Comparison of ENCODE assay signal across 9 mouse cellular contexts in genomic region chr5:93024754-93025280, GRCm38 (mm10). TPM values are rescaled to one million over a fixed set of nuclear protein-coding genes. Genes with fewer than 3 reads are reported as not detected.
DNase-seq lines count a peak whose midpoint lies in the region; ATAC-seq lines count a peak whose summit lies in the region.
"Had no signal": no experiment of that assay in that cellular context is flagged by ENCODE, and none has a peak within 500 bp of the region (broad histone marks: within the 10 kb centered on the region; RNA-seq: fewer than 3 reads in every experiment).

No protein-coding gene starts in this region.

- no peak overlapping the region for H3K9ac ChIP-seq in liver, embryonic 16.5 days (ENCODE audit: low read depth, low read length)
- H3K9ac ChIP-seq in liver, embryonic 12.5 days, result no peak overlapping the region
- H3K9ac ChIP-seq in embryonic facial prominence, embryonic 14.5 days (ENCODE audit: low read depth, low read length), result no peak overlapping the region
- no peak overlapping the region for H3K9ac ChIP-seq in neural tube, embryonic 15.5 days (replicated peaks)
- H3K9ac ChIP-seq in midbrain, embryonic 14.5 days (replicated peaks; ENCODE audit: low read length), result no peak overlapping the region
- H3K9ac ChIP-seq: midbrain, embryonic 15.5 days had no signal

- DNase-seq in embryonic facial prominence, embryonic 14.5 days (ENCODE audit: low spot score), result peak; percentile 83
- DNase-seq in kidney, adult 8-10 months, result peak; percentile 89 to 91
- DNase-seq in cerebellum, adult 11-12 months, result no peak
- DNase-seq in left cerebral cortex, adult 11 months (ENCODE audit: low spot score), result no peak
- DNase-seq in midbrain, embryonic 14.5 days, result no peak

- no peaks in the 10 kb centered on the region for H3K27me3 ChIP-seq in liver, embryonic 16.5 days (ENCODE audit: control insufficient read depth, insufficient read depth, low read depth, low read length)
- H3K27me3 ChIP-seq in liver, embryonic 12.5 days (replicated peaks), result no peaks in the 10 kb centered on the region
- no peaks in the 10 kb centered on the region for H3K27me3 ChIP-seq in embryonic facial prominence, embryonic 14.5 days (replicated peaks; ENCODE audit: control insufficient read depth, insufficient read depth, low read length)
- H3K27me3 ChIP-seq in neural tube, embryonic 15.5 days (replicated peaks), result no peaks in the 10 kb centered on the region
- H3K27me3 ChIP-seq in midbrain, embryonic 14.5 days (ENCODE audit: control insufficient read depth, insufficient read depth, low read length), result no peaks in the 10 kb centered on the region
- H3K27me3 ChIP-seq: midbrain, embryonic 15.5 days had no signal

- peak overlapping the region; percentile 26; the same call in 1 of the 2 replicates for H3K27ac ChIP-seq in liver, embryonic 16.5 days (ENCODE audit: low read length)
- H3K27ac ChIP-seq in liver, embryonic 12.5 days, result no peak overlapping the region
- peak overlapping the region; percentile 45; the same call in 1 of the 2 replicates for H3K27ac ChIP-seq in embryonic facial prominence, embryonic 14.5 days (replicated peaks; ENCODE audit: low read depth, low read length)
- H3K27ac ChIP-seq in neural tube, embryonic 15.5 days (replicated peaks), result peak overlapping the region; percentile 18; the same call in 1 of the 2 replicates
- no peak overlapping the region for H3K27ac ChIP-seq in midbrain, embryonic 14.5 days (replicated peaks; ENCODE audit: low read depth, low read length)
- H3K27ac ChIP-seq: midbrain, embryonic 15.5 days had no signal

- peaks cover 5% of the 10 kb centered on the region; the same call in 1 of the 2 replicates for H3K4me1 ChIP-seq in liver, embryonic 16.5 days (ENCODE audit: control insufficient read depth, low read depth, low read length)
- no peaks in the 10 kb centered on the region for H3K4me1 ChIP-seq in liver, embryonic 12.5 days
- H3K4me1 ChIP-seq in embryonic facial prominence, embryonic 14.5 days (ENCODE audit: control insufficient read depth, insufficient read depth, low read length), result peaks cover 26% of the 10 kb centered on the region; the same call in 1 of the 2 replicates
- 0 out of 2 replicates have a peak, but pooled peaks cover 6% of the 10 kb centered on the region for H3K4me1 ChIP-seq in neural tube, embryonic 15.5 days
- no peaks in the 10 kb centered on the region for H3K4me1 ChIP-seq in midbrain, embryonic 14.5 days (ENCODE audit: control insufficient read depth, insufficient read depth, low read length)
- H3K4me1 ChIP-seq: midbrain, embryonic 15.5 days had no signal

- H3K9me3 ChIP-seq in liver, embryonic 16.5 days (replicated peaks; ENCODE audit: control insufficient read depth, low read length), result no peaks in the 10 kb centered on the region
- H3K9me3 ChIP-seq in liver, embryonic 12.5 days (replicated peaks), result no peaks in the 10 kb centered on the region
- no peaks in the 10 kb centered on the region for H3K9me3 ChIP-seq in embryonic facial prominence, embryonic 14.5 days (ENCODE audit: control insufficient read depth, low read length)
- no peaks in the 10 kb centered on the region for H3K9me3 ChIP-seq in neural tube, embryonic 15.5 days (replicated peaks)
- no peaks in the 10 kb centered on the region for H3K9me3 ChIP-seq in midbrain, embryonic 14.5 days (ENCODE audit: control insufficient read depth, low read length)
- H3K9me3 ChIP-seq: midbrain, embryonic 15.5 days had no signal

- no peak overlapping the region for H3K4me2 ChIP-seq in liver, embryonic 16.5 days (ENCODE audit: low read depth, low read length)
- no peak overlapping the region for H3K4me2 ChIP-seq in liver, embryonic 12.5 days
- H3K4me2 ChIP-seq in embryonic facial prominence, embryonic 14.5 days (ENCODE audit: low read depth, low read length), result no peak overlapping the region
- H3K4me2 ChIP-seq in neural tube, embryonic 15.5 days, result no peak overlapping the region
- no peak overlapping the region for H3K4me2 ChIP-seq in midbrain, embryonic 14.5 days (ENCODE audit: low read length)
- H3K4me2 ChIP-seq: midbrain, embryonic 15.5 days had no signal

- no peaks in the 10 kb centered on the region for H3K36me3 ChIP-seq in liver, embryonic 16.5 days (ENCODE audit: control insufficient read depth, insufficient read depth)
- no peaks in the 10 kb centered on the region for H3K36me3 ChIP-seq in liver, embryonic 12.5 days
- H3K36me3 ChIP-seq in embryonic facial prominence, embryonic 14.5 days (ENCODE audit: control insufficient read depth, insufficient read depth, low read length), result no peaks in the 10 kb centered on the region
- H3K36me3 ChIP-seq in neural tube, embryonic 15.5 days, result no peaks in the 10 kb centered on the region
- no peaks in the 10 kb centered on the region for H3K36me3 ChIP-seq in midbrain, embryonic 14.5 days (ENCODE audit: control insufficient read depth, insufficient read depth, low read length)
- H3K36me3 ChIP-seq: midbrain, embryonic 15.5 days had no signal

- WGBS in liver, embryonic 16.5 days (ENCODE audit: insufficient replicate concordance), result 42% methylated on average over 7 of the region's 7 CpGs
- WGBS in liver, embryonic 12.5 days (ENCODE audit: insufficient replicate concordance), result 44% methylated on average over 7 of the region's 7 CpGs
- WGBS in embryonic facial prominence, embryonic 14.5 days, result 2% methylated on average over 7 of the region's 7 CpGs
- WGBS in neural tube, embryonic 15.5 days, result 24% methylated on average over 7 of the region's 7 CpGs
- 32% methylated on average over 7 of the region's 7 CpGs for WGBS in midbrain, embryonic 14.5 days

- ATAC-seq in liver, embryonic 16.5 days (ENCODE audit: low read depth), result peak; percentile 62; the same call in 1 of the 2 replicates
- no peak for ATAC-seq in liver, embryonic 12.5 days
- ATAC-seq in embryonic facial prominence, embryonic 14.5 days (ENCODE audit: low read depth), result peak; percentile 23
- ATAC-seq in neural tube, embryonic 15.5 days (ENCODE audit: low FRiP score), result no peak
- ATAC-seq in midbrain, embryonic 14.5 days (ENCODE audit: low FRiP score, low TSS enrichment), result no peak
- ATAC-seq: midbrain, embryonic 15.5 days had no signal

- no peak overlapping the region for H3K4me3 ChIP-seq in liver, embryonic 16.5 days (ENCODE audit: low read depth, low read length)
- H3K4me3 ChIP-seq in liver, embryonic 12.5 days, result no peak overlapping the region
- H3K4me3 ChIP-seq in embryonic facial prominence, embryonic 14.5 days (ENCODE audit: low read depth, low read length), result no peak overlapping the region
- no peak overlapping the region for H3K4me3 ChIP-seq in neural tube, embryonic 15.5 days (replicated peaks)
- no peak overlapping the region for H3K4me3 ChIP-seq in midbrain, embryonic 14.5 days (replicated peaks; ENCODE audit: low read depth, low read length)
- H3K4me3 ChIP-seq: midbrain, embryonic 15.5 days had no signal

RNA-seq across cellular contexts. Expression of gene Sowahb, which starts 20.0 kb away (rescaled TPM):
- polyA plus RNA-seq in liver, embryonic 16.5 days (2015; fragmentation: Nextera tagmentation; extraction: Ambion mirVana), result 1.1 and 1.4 TPM in 2 replicates
- polyA plus RNA-seq in liver, embryonic 12.5 days (2016; fragmentation: Nextera tagmentation; extraction: Ambion mirVana), result 0.36 and 0.50 TPM in 2 replicates
- polyA plus RNA-seq in embryonic facial prominence, embryonic 14.5 days (2014; fragmentation: Nextera tagmentation; extraction: Ambion mirVana), result 0.50 and 0.76 TPM in 2 replicates
- polyA plus RNA-seq in neural tube, embryonic 15.5 days (2015; fragmentation: Nextera tagmentation; extraction: Ambion mirVana), result 0.34 TPM in 1 of 2 replicates, not detected in the other
- 0.09 TPM in 1 of 2 replicates, not detected in the other for polyA plus RNA-seq in midbrain, embryonic 14.5 days (2014; fragmentation: Nextera tagmentation; extraction: Ambion mirVana)

Comparison
In these comparisons a context has a peak if more than half of its experiments do, and no peak if none do; other contexts are left out.
1. ATAC-seq: peak in liver, embryonic 16.5 days (single experiment) and embryonic facial prominence, embryonic 14.5 days (single experiment); none in liver, embryonic 12.5 days (single experiment), neural tube, embryonic 15.5 days (single experiment) and midbrain, embryonic 14.5 days (single experiment).
2. H3K27ac ChIP-seq: peak in liver, embryonic 16.5 days (single experiment), embryonic facial prominence, embryonic 14.5 days (single experiment) and neural tube, embryonic 15.5 days (single experiment); none in liver, embryonic 12.5 days (single experiment) and midbrain, embryonic 14.5 days (single experiment).
3. DNase-seq: peak in embryonic facial prominence, embryonic 14.5 days (single experiment) and kidney, adult 8-10 months (2 of 2); none in cerebellum, adult 11-12 months (single experiment), left cerebral cortex, adult 11 months (single experiment) and midbrain, embryonic 14.5 days (single experiment).